Mouse (Mus musculus) frontal cortex, postnatal 10 days (tissue): ENCODE measurements around the gene Gm37240.

Experiments
- DNase-seq, 2 experiments: peaks; one replicate each; pipeline ENCODE4 v3.0.0; 2022; ENCODE audit warnings: low spot score in 2 of 2, mixed read lengths in 1 of 2

Gene Gm37240

GRCm38 (mm10) chr3:85681136-85681535 is 206.2 kb downstream of the Gm37240 start:
- DNase-seq, result no peak

DNA sequence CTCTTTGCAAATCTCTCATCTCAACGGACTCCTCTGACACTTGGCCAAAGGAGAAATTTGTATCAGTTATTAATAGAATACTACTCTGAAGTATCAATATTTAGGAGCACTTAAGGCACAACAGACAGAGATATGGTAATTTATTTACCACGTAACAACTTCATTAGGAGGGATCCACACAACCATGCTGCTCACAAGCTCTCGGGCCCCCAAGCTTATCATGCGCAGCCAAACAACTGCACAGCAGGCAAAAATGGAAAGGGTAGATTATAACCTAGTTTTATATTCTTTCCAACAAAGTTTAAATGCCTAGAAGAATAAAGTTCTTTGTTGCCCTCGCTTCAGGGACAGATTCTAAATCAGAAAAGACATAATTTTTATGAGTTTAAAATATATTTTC is 207.4 kb downstream of the Gm37240 start:
- no peak for DNase-seq

DNA sequence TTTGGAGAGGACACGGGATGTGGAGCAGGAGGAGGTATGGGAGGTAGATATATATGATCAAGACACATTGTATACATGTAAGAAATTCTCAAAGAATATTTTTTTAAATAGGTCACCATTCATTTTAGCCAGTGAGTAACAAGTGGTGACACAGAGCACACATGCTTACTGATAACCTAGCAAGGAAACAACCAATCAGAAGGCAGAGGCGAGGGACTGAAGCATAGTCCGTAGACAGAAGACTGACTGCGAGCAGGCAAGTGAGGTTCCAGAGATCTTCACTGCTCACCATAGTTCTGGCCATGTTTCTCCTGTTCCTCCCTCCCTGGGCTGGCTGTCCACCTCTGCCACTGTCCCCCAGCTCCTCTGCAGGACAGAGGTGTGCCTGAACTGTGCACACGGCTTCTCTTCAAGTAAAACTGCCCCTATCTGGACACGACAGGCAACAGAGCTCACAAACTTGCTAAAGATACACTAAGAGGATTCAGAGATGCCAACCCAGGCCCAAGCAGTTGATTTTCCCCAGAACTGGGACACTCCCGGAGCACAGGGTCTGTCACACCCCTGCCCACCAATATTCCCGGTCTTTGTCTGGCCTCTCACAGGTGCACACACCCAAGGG is 207.9 kb downstream of the Gm37240 start:
- no peak for DNase-seq

GRCm38 (mm10) chr3:85677952-85678351 is 209.4 kb downstream of the Gm37240 start:
- no peak for DNase-seq

DNA sequence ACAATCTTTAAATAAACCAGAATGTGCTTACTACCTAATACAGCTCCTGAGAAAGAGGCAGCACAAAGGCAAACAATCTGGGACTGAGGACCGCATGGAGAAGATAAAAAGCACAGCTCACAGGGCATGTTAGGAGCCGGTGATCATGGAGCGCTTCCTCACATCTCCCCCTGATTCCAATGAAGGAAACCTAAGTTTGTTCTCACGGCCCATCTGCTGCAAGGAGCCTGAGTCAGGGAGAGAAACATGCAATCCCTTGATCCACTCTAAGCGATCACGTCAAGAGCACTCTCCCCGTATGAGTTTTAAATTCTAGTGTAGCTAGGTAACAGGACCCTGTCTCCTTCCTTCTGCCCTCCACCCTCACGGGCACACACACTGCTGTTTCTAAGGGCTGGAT is 210.2 kb downstream of the Gm37240 start:
- no peak for DNase-seq

GRCm38 (mm10) chr3:85669844-85670243 is 217.5 kb downstream of the Gm37240 start:
- no peak for DNase-seq

GRCm38 (mm10) chr3:85667683-85668082 is 219.6 kb downstream of the Gm37240 start:
- DNase-seq, result no peak

DNA sequence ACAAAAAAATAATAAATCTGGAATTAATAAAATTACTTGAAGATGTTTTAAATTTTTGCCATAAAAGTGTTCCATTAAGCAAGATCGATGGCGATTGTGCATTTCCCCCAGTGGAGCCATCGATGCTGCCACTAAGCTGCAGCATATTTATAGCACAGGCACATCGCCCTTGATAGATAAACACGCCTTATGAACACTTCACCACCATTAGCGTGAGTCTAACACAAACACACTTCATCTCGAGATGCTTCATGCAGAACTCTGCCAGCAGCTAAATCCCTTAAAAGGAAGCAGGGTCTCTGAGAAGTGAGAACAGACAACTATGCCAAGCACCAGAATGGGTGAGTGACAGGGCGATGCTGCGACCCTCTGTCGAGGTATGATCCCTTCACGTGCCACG is 220.6 kb downstream of the Gm37240 start:
- DNase-seq, result no peak

GRCm38 (mm10) chr3:85666166-85666565 is 221.2 kb downstream of the Gm37240 start:
- DNase-seq, result no peak

GRCm38 (mm10) chr3:85664591-85665171 is 222.6 kb downstream of the Gm37240 start:
- peak in 1 of 2 experiments; percentile 65 for DNase-seq

- no peak for DNase-seq
Observed at GRCm38 (mm10) chr3:85663826-85664225, 223.5 kb downstream of the Gm37240 start.

GRCm38 (mm10) chr3:85661926-85662813 is 225.1 kb downstream of the Gm37240 start:
- no peak for DNase-seq

DNA sequence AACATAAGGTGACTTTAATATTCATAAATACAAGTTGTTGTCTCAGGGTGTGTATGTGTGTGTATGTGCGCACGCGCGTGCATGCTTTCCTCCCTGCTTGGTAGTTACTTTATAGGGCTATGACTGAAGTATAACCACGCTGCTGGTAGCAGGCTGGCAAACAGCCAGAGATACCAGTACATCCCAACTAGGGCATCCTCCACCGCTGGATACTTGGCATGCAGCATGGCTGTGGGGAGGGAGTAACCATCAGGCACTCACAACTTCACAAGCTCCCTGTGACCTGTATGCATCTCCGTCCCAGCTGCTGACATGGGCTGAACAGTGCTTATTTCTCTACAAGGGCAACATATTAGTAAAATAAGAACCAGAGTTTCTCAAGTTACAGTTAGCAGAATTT is 227.6 kb downstream of the Gm37240 start:
- DNase-seq, result no peak

DNA sequence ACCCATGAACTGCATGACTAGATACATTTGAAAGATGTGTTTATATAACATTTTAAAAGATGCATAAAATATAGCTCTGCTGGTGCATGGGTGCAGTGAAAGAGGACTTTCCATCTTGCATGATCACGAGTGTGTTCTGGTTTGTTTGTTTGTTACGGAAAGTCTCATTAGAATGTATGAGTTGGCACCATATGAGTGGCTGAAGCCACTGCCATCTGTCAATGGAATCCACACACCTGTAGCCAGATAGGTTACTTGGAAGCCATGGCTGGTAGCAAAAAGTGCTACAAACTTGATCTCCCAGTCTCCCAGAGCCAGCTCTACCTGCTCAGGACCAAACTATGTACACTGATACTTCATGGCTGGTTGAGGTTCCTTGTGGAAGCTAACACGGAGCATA is 231.8 kb downstream of the Gm37240 start:
- no peak for DNase-seq

GRCm38 (mm10) chr3:85652727-85653665 is 234.3 kb downstream of the Gm37240 start:
- DNase-seq, result no peak

GRCm38 (mm10) chr3:85649176-85649575 is 238.1 kb downstream of the Gm37240 start:
- DNase-seq, result no peak

GRCm38 (mm10) chr3:85645517-85646004 is 241.8 kb downstream of the Gm37240 start:
- DNase-seq, result no peak

- no peak for DNase-seq
Observed at GRCm38 (mm10) chr3:85644814-85645213, 242.5 kb downstream of the Gm37240 start.

- no peak for DNase-seq
Observed at GRCm38 (mm10) chr3:85641751-85642150, 245.6 kb downstream of the Gm37240 start.

- no peak for DNase-seq
Observed at GRCm38 (mm10) chr3:85636716-85637447, 250.4 kb downstream of the Gm37240 start.

- DNase-seq, result no peak
Observed at GRCm38 (mm10) chr3:85635591-85635990, 251.7 kb downstream of the Gm37240 start.
